Mouse (Mus musculus): ENCODE measurements around the gene Lsm4. TPM values are rescaled to one million over a fixed set of nuclear protein-coding genes. Genes with fewer than 3 reads are reported as not detected.

Gene Lsm4
- total and polyA plus RNA-seq, 2 experiments from 2014 or later: 157 to 312 TPM

- Histone ChIP-seq H3K4me3 (ENCODE audit: low read depth, low read length) (peak overlapping the region; percentile 64), H3K36me3 (ENCODE audit: insufficient read depth, low read length) (peaks cover 9% of the 10 kb centered on the region; the same call in 1 of the 2 replicates), H3K27ac (ENCODE audit: low read depth, low read length) (0 out of 2 replicates have a peak overlapping the region, but pooled peaks have one; percentile 44), H3K9me3 (ENCODE audit: low read length) (no peaks in the 10 kb centered on the region), H3K9ac (replicated peaks; ENCODE audit: low read length, poor library complexity, severe bottlenecking) (peak overlapping the region; percentile 75), H3K4me1 (ENCODE audit: insufficient read depth, low read length) (peaks cover 4% of the 10 kb centered on the region; the same call in 1 of the 2 replicates), H3K27me3 (ENCODE audit: insufficient read depth, low read length) (no peaks in the 10 kb centered on the region), H3K4me2 (ENCODE audit: low read depth, low read length, poor library complexity, severe bottlenecking) (peak overlapping the region; percentile 92)
- ATAC-seq (ENCODE audit: low FRiP score) (peak; percentile 87), DNase-seq (ENCODE audit: low spot score) (peak; percentile 76)
- WGBS: 2% methylated on average over 41 of the region's 44 CpGs
- no peak for TF ChIP-seq CTCF (IDR thresholded peaks at IDR 0.05)
Measured at GRCm38 (mm10) chr8:70659604-70660272, 13.3 kb upstream of the Lsm4 start.

- no peak for TF ChIP-seq CTCF (IDR thresholded peaks at IDR 0.05)
- Histone ChIP-seq H3K9me3 (ENCODE audit: low read length) (no peaks in the 10 kb centered on the region), H3K36me3 (ENCODE audit: insufficient read depth, low read length) (peaks cover 6% of the 10 kb centered on the region; the same call in 1 of the 2 replicates), H3K4me1 (ENCODE audit: insufficient read depth, low read length) (peaks cover 4% of the 10 kb centered on the region; the same call in 1 of the 2 replicates), H3K9ac (replicated peaks; ENCODE audit: low read length, poor library complexity, severe bottlenecking) (peak within 1 kb of the TSS; percentile 75), H3K4me3 (ENCODE audit: low read depth, low read length) (peak within 1 kb of the TSS; percentile 64), H3K27me3 (ENCODE audit: insufficient read depth, low read length) (no peaks in the 10 kb centered on the region), H3K27ac (ENCODE audit: low read depth, low read length) (peak within 1 kb of the TSS; percentile 44; the same call in 1 of the 2 replicates), H3K4me2 (ENCODE audit: low read depth, low read length, poor library complexity, severe bottlenecking) (peak within 1 kb of the TSS; percentile 92)
- DNase-seq (ENCODE audit: low spot score) (peak; percentile 33), ATAC-seq (ENCODE audit: low FRiP score) (peak; percentile 55; the same call in 1 of the 2 replicates)
- 5% methylated on average over 14 of the region's 14 CpGs for WGBS
Measured at GRCm38 (mm10) chr8:70660273-70660725, 12.7 kb upstream of the Lsm4 start, which contains the start of gene Pgpep1. Gene Pgpep1, minus strand, starts transcription at chr8:70660388.

- TF ChIP-seq CTCF (IDR thresholded peaks at IDR 0.05): no peak
- ATAC-seq (ENCODE audit: low FRiP score): no peak
- Histone ChIP-seq H3K9me3 (ENCODE audit: low read length) (no peaks in the 10 kb centered on the region), H3K9ac (replicated peaks; ENCODE audit: low read length, poor library complexity, severe bottlenecking) (no peak overlapping the region), H3K4me3 (ENCODE audit: low read depth, low read length) (no peak overlapping the region), H3K27me3 (ENCODE audit: insufficient read depth, low read length) (no peaks in the 10 kb centered on the region), H3K36me3 (ENCODE audit: insufficient read depth, low read length) (no peaks in the 10 kb centered on the region), H3K4me1 (ENCODE audit: insufficient read depth, low read length) (peaks cover 2% of the 10 kb centered on the region; the same call in 1 of the 2 replicates), H3K4me2 (ENCODE audit: low read depth, low read length, poor library complexity, severe bottlenecking) (no peak overlapping the region), H3K27ac (ENCODE audit: low read depth, low read length) (0 out of 2 replicates have a peak overlapping the region, but pooled peaks have one; percentile 18)
- peak; percentile 72 for DNase-seq (ENCODE audit: low spot score)
- 29% methylated on average over 4 of the region's 4 CpGs for WGBS
Measured at GRCm38 (mm10) chr8:70663691-70664090, 9.4 kb upstream of the Lsm4 start.

GRCm38 (mm10) chr8:70664631-70665030, 8.4 kb upstream of the Lsm4 start:
- Histone ChIP-seq H3K4me1 (ENCODE audit: insufficient read depth, low read length) (no peaks in the 10 kb centered on the region), H3K27ac (ENCODE audit: low read depth, low read length) (no peak overlapping the region), H3K27me3 (ENCODE audit: insufficient read depth, low read length) (no peaks in the 10 kb centered on the region), H3K36me3 (ENCODE audit: insufficient read depth, low read length) (no peaks in the 10 kb centered on the region), H3K4me3 (ENCODE audit: low read depth, low read length) (no peak overlapping the region), H3K9ac (replicated peaks; ENCODE audit: low read length, poor library complexity, severe bottlenecking) (no peak overlapping the region), H3K4me2 (ENCODE audit: low read depth, low read length, poor library complexity, severe bottlenecking) (no peak overlapping the region), H3K9me3 (ENCODE audit: low read length) (no peaks in the 10 kb centered on the region)
- no peak for TF ChIP-seq CTCF (IDR thresholded peaks at IDR 0.05)
- ATAC-seq (ENCODE audit: low FRiP score) (no peak), DNase-seq (ENCODE audit: low spot score) (no peak)
- 79% methylated on average over 3 of the region's 3 CpGs for WGBS

GRCm38 (mm10) chr8:70665599-70665998, 7.4 kb upstream of the Lsm4 start:
- no peak overlapping the region for H3K27ac ChIP-seq (ENCODE audit: low read depth, low read length)
- no peak overlapping the region for H3K4me2 ChIP-seq (ENCODE audit: low read depth, low read length, poor library complexity, severe bottlenecking)
- no peaks in the 10 kb centered on the region for H3K9me3 ChIP-seq (ENCODE audit: low read length)
- no peak for TF ChIP-seq CTCF (IDR thresholded peaks at IDR 0.05)
- DNase-seq (ENCODE audit: low spot score) (no peak), ATAC-seq (ENCODE audit: low FRiP score) (no peak)
- WGBS: 79% methylated on average over 2 of the region's 2 CpGs
- H3K4me1 ChIP-seq (ENCODE audit: insufficient read depth, low read length): no peaks in the 10 kb centered on the region
- no peak overlapping the region for H3K9ac ChIP-seq (replicated peaks; ENCODE audit: low read length, poor library complexity, severe bottlenecking)
- H3K36me3 ChIP-seq (ENCODE audit: insufficient read depth, low read length): no peaks in the 10 kb centered on the region
- no peaks in the 10 kb centered on the region for H3K27me3 ChIP-seq (ENCODE audit: insufficient read depth, low read length)
- no peak overlapping the region for H3K4me3 ChIP-seq (ENCODE audit: low read depth, low read length)

- no peak overlapping the region for H3K4me2 ChIP-seq (ENCODE audit: low read depth, low read length, poor library complexity, severe bottlenecking)
- no peaks in the 10 kb centered on the region for H3K9me3 ChIP-seq (ENCODE audit: low read length)
- H3K36me3 ChIP-seq (ENCODE audit: insufficient read depth, low read length): no peaks in the 10 kb centered on the region
- H3K4me3 ChIP-seq (ENCODE audit: low read depth, low read length): no peak overlapping the region
- TF ChIP-seq CTCF (IDR thresholded peaks at IDR 0.05): no peak
- H3K27ac ChIP-seq (ENCODE audit: low read depth, low read length): no peak overlapping the region
- no peak overlapping the region for H3K9ac ChIP-seq (replicated peaks; ENCODE audit: low read length, poor library complexity, severe bottlenecking)
- WGBS: 66% methylated on average over 5 of the region's 5 CpGs
- peak; percentile 49 for DNase-seq (ENCODE audit: low spot score)
- ATAC-seq (ENCODE audit: low FRiP score): no peak
- no peaks in the 10 kb centered on the region for H3K27me3 ChIP-seq (ENCODE audit: insufficient read depth, low read length)
- H3K4me1 ChIP-seq (ENCODE audit: insufficient read depth, low read length): no peaks in the 10 kb centered on the region
Measured at GRCm38 (mm10) chr8:70667071-70667470, 6.0 kb upstream of the Lsm4 start.

Data from midbrain, postnatal 0 days (tissue).